Mouse (Mus musculus): Measurements from ENCODE around the gene Plcb1. TPM values are rescaled to one million over a fixed set of nuclear protein-coding genes. Genes with fewer than 3 reads are reported as not detected.
A peak's percentile ranks its signal among the peaks of the same experiment; 100 is the strongest.

Plcb1 gene
- polyA plus RNA-seq, 2 experiments, result 2.9 to 12.8 TPM

DNA sequence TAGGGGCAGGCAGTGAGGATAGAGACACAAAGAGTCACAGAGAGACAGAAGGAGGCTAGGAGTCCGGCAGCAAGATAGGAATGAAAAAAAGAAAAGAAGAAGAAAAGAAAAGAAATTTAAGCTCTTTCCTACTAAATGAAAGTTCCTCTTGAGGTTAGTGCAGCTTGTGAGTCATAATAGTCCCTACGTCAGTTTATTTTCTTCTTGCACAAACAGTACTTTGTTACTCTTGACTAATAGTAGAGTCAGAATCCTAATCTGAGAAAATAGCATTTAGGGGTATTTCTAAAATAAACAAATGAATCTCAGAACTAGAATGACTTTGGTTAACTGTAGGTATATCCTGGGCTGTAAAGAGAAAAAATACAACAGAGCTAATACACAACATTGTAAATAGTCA lies 21.4 kb upstream of the Plcb1 start:
- H3K9ac ChIP-seq (ENCODE audit: low read depth, low read length, severe bottlenecking), result no peak overlapping the region
- H3K4me2 ChIP-seq (replicated peaks; ENCODE audit: low read depth, low read length, severe bottlenecking), result no peak overlapping the region
- no peak for TF ChIP-seq POLR2A (IDR thresholded peaks at IDR 0.05; ENCODE audit: borderline replicate concordance, extremely low read depth, insufficient read depth, insufficient read length)
- no peak for ATAC-seq (ENCODE audit: low FRiP score, low read depth)
- no peak for DNase-seq (ENCODE audit: low spot score)
- no peaks in the 10 kb centered on the region for H3K27me3 ChIP-seq (ENCODE audit: control insufficient read depth, insufficient read depth, low read length)
- H3K4me1 ChIP-seq (ENCODE audit: control insufficient read depth, insufficient read depth, low read length), result no peaks in the 10 kb centered on the region
- H3K9me3 ChIP-seq (ENCODE audit: control insufficient read depth, low read length), result no peaks in the 10 kb centered on the region
- H3K36me3 ChIP-seq (ENCODE audit: control insufficient read depth, insufficient read depth, low read length), result no peaks in the 10 kb centered on the region
- WGBS, result 85% methylated on average over 2 of the region's 2 CpGs
- no peak overlapping the region for H3K27ac ChIP-seq (replicated peaks; ENCODE audit: low read depth, low read length)
- no peak overlapping the region for H3K4me3 ChIP-seq (replicated peaks; ENCODE audit: low read length)

DNA sequence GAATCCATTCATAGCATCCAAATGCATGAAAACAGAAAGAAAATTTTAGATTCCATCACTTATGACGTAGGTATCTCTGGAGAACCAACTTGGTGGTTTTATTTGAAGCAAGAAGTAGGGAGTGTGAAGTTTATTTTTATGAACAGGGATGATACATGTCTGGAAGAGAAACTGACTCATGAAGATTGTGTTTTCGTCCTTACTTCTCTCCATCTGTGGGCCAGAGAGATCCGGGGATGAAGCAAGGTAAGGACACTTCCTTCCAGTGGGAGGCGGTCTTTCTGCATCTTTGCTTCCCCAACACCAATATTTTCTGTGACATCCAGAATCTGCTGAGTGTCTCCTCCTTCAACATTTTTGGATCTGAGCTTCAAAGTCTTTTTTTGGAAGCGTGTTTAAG lies 6.0 kb upstream of the Plcb1 start:
- no peak overlapping the region for H3K9ac ChIP-seq (ENCODE audit: low read depth, low read length, severe bottlenecking)
- H3K9me3 ChIP-seq (ENCODE audit: control insufficient read depth, low read length), result no peaks in the 10 kb centered on the region
- ATAC-seq (ENCODE audit: low FRiP score, low read depth) (no peak), DNase-seq (ENCODE audit: low spot score) (no peak)
- H3K27ac ChIP-seq (replicated peaks; ENCODE audit: low read depth, low read length), result no peak overlapping the region
- H3K4me3 ChIP-seq (replicated peaks; ENCODE audit: low read length), result no peak overlapping the region
- H3K4me2 ChIP-seq (replicated peaks; ENCODE audit: low read depth, low read length, severe bottlenecking), result no peak overlapping the region
- H3K27me3 ChIP-seq (ENCODE audit: control insufficient read depth, insufficient read depth, low read length), result no peaks in the 10 kb centered on the region
- no peaks in the 10 kb centered on the region for H3K4me1 ChIP-seq (ENCODE audit: control insufficient read depth, insufficient read depth, low read length)
- 65% methylated on average over 5 of the region's 5 CpGs for WGBS
- TF ChIP-seq POLR2A (IDR thresholded peaks at IDR 0.05; ENCODE audit: borderline replicate concordance, extremely low read depth, insufficient read depth, insufficient read length), result no peak
- H3K36me3 ChIP-seq (ENCODE audit: control insufficient read depth, insufficient read depth, low read length), result no peaks in the 10 kb centered on the region

DNA sequence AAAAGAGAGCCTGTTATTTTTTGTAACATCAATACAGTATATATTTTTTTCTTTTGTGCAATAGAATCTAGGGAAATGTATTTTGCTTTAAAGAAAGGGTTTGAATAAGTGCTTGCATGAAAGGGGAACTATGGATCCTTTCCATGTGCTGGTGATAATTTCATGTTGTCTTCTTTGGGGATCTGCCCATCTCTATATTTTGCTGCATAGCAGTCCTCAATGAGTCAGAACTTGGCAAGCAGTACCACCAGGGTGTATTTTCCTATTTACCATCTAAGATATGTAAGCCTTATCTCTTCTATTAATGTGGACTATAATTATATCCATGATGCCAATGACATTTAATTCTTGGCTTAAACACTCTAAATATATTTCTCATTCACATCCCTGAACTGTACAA lies 5.6 kb upstream of the Plcb1 start:
- no peak for DNase-seq (ENCODE audit: low spot score)
- Histone ChIP-seq H3K9ac (ENCODE audit: low read depth, low read length, severe bottlenecking) (no peak overlapping the region), H3K27me3 (ENCODE audit: control insufficient read depth, insufficient read depth, low read length) (no peaks in the 10 kb centered on the region), H3K4me2 (replicated peaks; ENCODE audit: low read depth, low read length, severe bottlenecking) (no peak overlapping the region), H3K9me3 (ENCODE audit: control insufficient read depth, low read length) (no peaks in the 10 kb centered on the region), H3K4me1 (ENCODE audit: control insufficient read depth, insufficient read depth, low read length) (no peaks in the 10 kb centered on the region), H3K4me3 (replicated peaks; ENCODE audit: low read length) (no peak overlapping the region), H3K36me3 (ENCODE audit: control insufficient read depth, insufficient read depth, low read length) (no peaks in the 10 kb centered on the region), H3K27ac (replicated peaks; ENCODE audit: low read depth, low read length) (no peak overlapping the region)
- no peak for ATAC-seq (ENCODE audit: low FRiP score, low read depth)
- TF ChIP-seq POLR2A (IDR thresholded peaks at IDR 0.05; ENCODE audit: borderline replicate concordance, extremely low read depth, insufficient read depth, insufficient read length), result no peak

DNA sequence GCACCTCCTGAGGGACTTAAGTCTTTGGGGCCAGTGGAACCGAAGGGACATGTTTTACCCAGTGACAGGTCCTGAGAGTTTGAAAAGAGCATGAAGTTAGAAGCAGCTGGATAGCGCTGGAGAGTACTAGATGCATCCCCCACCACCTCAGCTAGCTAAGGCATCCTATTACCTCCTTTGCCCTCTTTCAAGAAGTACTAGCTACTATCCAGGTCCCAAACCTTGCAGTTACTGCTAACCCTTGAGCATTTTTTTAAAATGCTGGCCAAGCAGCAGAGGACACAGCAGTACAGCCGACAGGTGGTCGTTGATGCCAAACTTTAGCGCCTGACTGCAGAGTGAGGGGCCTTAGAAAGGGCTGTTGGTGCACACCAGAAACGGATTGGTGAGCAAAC lies 986 bp downstream of the Plcb1 start:
- H3K36me3 ChIP-seq (ENCODE audit: control insufficient read depth, insufficient read depth, low read length), result no peaks in the 10 kb centered on the region
- H3K4me1 ChIP-seq (ENCODE audit: control insufficient read depth, insufficient read depth, low read length), result peaks cover 11% of the 10 kb centered on the region; the same call in 1 of the 2 replicates
- 10% methylated on average over 6 of the region's 6 CpGs for WGBS
- H3K9ac ChIP-seq (ENCODE audit: low read depth, low read length, severe bottlenecking), result peak overlapping the region; percentile 82
- H3K27ac ChIP-seq (replicated peaks; ENCODE audit: low read depth, low read length), result no peak overlapping the region
- H3K4me3 ChIP-seq (replicated peaks; ENCODE audit: low read length), result peak overlapping the region; percentile 75
- H3K4me2 ChIP-seq (replicated peaks; ENCODE audit: low read depth, low read length, severe bottlenecking), result peak overlapping the region; percentile 96
- H3K9me3 ChIP-seq (ENCODE audit: control insufficient read depth, low read length), result no peaks in the 10 kb centered on the region
- DNase-seq (ENCODE audit: low spot score) (no peak), ATAC-seq (ENCODE audit: low FRiP score, low read depth) (no peak)
- no peaks in the 10 kb centered on the region for H3K27me3 ChIP-seq (ENCODE audit: control insufficient read depth, insufficient read depth, low read length)
- TF ChIP-seq POLR2A (IDR thresholded peaks at IDR 0.05; ENCODE audit: borderline replicate concordance, extremely low read depth, insufficient read depth, insufficient read length), result no peak

DNA sequence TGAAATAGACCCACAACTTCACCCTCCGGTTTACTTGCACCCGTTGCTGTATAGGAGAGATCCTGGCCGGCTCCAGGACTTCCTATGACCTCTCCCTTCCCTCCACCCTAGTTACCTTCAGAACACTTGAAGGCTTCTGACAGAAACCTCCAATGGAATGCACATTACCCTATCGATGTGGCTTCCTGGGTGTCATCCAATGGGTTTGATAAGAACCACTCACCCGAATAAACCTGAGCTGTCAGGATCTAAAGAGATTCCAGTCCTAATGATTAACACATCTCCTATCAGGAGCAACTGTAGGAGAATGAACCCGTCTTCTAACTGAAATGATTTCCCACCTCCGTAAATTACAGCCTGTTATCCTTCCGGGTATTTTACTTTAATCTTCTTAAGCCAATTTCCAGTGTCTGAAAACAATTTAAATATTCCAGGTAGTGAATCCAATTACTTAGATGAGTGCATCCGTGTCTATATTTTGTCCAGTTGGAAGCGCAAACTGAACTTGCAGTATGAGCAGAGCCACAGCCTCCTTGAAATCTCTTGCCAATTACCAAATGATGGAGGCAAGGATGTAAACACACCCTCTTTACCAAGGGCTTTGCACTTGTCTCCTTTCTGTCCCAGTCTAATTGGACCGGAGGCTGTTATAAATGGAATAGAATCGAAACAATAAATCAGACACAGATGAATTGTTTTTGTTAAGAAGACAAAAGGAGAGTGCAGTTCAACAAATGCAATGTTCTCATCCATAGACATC lies 1.6 kb downstream of the Plcb1 start:
- TF ChIP-seq POLR2A (IDR thresholded peaks at IDR 0.05; ENCODE audit: borderline replicate concordance, extremely low read depth, insufficient read depth, insufficient read length), result no peak
- Histone ChIP-seq H3K4me2 (replicated peaks; ENCODE audit: low read depth, low read length, severe bottlenecking) (peak overlapping the region; percentile 96), H3K4me3 (replicated peaks; ENCODE audit: low read length) (peak overlapping the region; percentile 75), H3K9ac (ENCODE audit: low read depth, low read length, severe bottlenecking) (peak overlapping the region; percentile 82; the same call in 1 of the 2 replicates), H3K27me3 (ENCODE audit: control insufficient read depth, insufficient read depth, low read length) (no peaks in the 10 kb centered on the region), H3K36me3 (ENCODE audit: control insufficient read depth, insufficient read depth, low read length) (no peaks in the 10 kb centered on the region), H3K9me3 (ENCODE audit: control insufficient read depth, low read length) (no peaks in the 10 kb centered on the region), H3K27ac (replicated peaks; ENCODE audit: low read depth, low read length) (no peak overlapping the region), H3K4me1 (ENCODE audit: control insufficient read depth, insufficient read depth, low read length) (peaks cover 11% of the 10 kb centered on the region; the same call in 1 of the 2 replicates)
- DNase-seq (ENCODE audit: low spot score) (no peak), ATAC-seq (ENCODE audit: low FRiP score, low read depth) (no peak)
- WGBS, result 63% methylated on average over 12 of the region's 12 CpGs
